Mouse (Mus musculus) small intestine, adult 2 months (tissue): ENCODE measurements around the gene Mpl. TPM values are rescaled to one million over a fixed set of nuclear protein-coding genes. Genes with fewer than 3 reads are reported as not detected.
A peak's percentile ranks its signal among the peaks of the same experiment; 100 is the strongest.

ENCODE experiments used
- H3K27ac ChIP-seq: fragments of 200-500 bp; 2 replicates; pipeline ENCODE4 v1.5.1; 2012; ENCODE audit warnings: low read depth, low read length, control low read depth, inconsistent platforms; ENCODE audit not compliant: insufficient read depth
- H3K27me3 ChIP-seq: fragments of 200-500 bp; 2 replicates; pipeline ENCODE4 v1.6.1; 2012; ENCODE audit warnings: mild to moderate bottlenecking, moderate library complexity, low read length, inconsistent platforms; ENCODE audit not compliant: control insufficient read depth, insufficient read depth
- H3K36me3 ChIP-seq: fragments of 200-500 bp; 2 replicates; pipeline ENCODE4 v1.6.1; 2012; ENCODE audit warnings: mild to moderate bottlenecking, low read length, control low read depth, inconsistent platforms; ENCODE audit not compliant: control insufficient read depth, insufficient read depth
- H3K4me1 ChIP-seq: fragments of 200-500 bp; 2 replicates; pipeline ENCODE4 v1.6.1; 2012; ENCODE audit warnings: low read length, inconsistent platforms, mixed read lengths; ENCODE audit not compliant: control insufficient read depth, insufficient read depth, insufficient read length
- H3K4me3 ChIP-seq: fragments of 200-500 bp; 2 replicates; pipeline ENCODE4 v1.5.1; 2012; ENCODE audit warnings: low read depth, mild to moderate bottlenecking, control low read depth, inconsistent platforms, low read length, moderate library complexity
- CTCF ChIP-seq: fragments of 200-500 bp; IDR thresholded peaks from 2 replicates; pipeline ENCODE4 v1.5.1; 2012; ENCODE audit warnings: low read depth, mild to moderate bottlenecking, control low read depth, inconsistent platforms, low read length, moderate library complexity, mixed read lengths; ENCODE audit not compliant: insufficient replicate concordance, insufficient read length; ENCODE audit errors: extremely low read depth
- POLR2A ChIP-seq: fragments of 200-500 bp; IDR thresholded peaks from 2 replicates; pipeline ENCODE4 v1.6.1; 2012; ENCODE audit warnings: low read depth, mild to moderate bottlenecking, control low read depth, inconsistent platforms, low read length, moderate library complexity
- WGBS: fragments of 180-500 bp; shearing (Covaris S2); methylation state at CpG from one replicate; pipeline ENCODE4 v1.1.7; 2018; 5-methylcytosine and 5-hydroxymethylcytosine counted together
- polyA plus RNA-seq: library from polyadenylated mRNA; depleted of rRNA; stranded (reverse); fragments of >200 nt; gene quantifications from 2 replicates; pipeline ENCODE4 v1.2.3, GENCODE M21; 2012

Mpl gene
- polyA plus RNA-seq, 1 experiment: 0.08 TPM

GRCm38 (mm10) chr4:118427415-118427767, 29.9 kb downstream of the Mpl start:
- peaks cover 19% of the 10 kb centered on the region for H3K36me3 ChIP-seq
- peak overlapping the region; percentile 92 for H3K4me3 ChIP-seq
- no peak for TF ChIP-seq POLR2A
- no peak for TF ChIP-seq CTCF
- H3K27ac ChIP-seq: peak overlapping the region; percentile 75
- no peaks in the 10 kb centered on the region for H3K27me3 ChIP-seq
- WGBS: 4% methylated on average over 5 of the region's 5 CpGs
- peaks cover 16% of the 10 kb centered on the region for H3K4me1 ChIP-seq

GRCm38 (mm10) chr4:118425374-118425773, 31.9 kb downstream of the Mpl start:
- TF ChIP-seq POLR2A (no peak), CTCF (no peak)

GRCm38 (mm10) chr4:118424541-118425160, 32.7 kb downstream of the Mpl start:
- TF ChIP-seq POLR2A: no peak
- no peak for TF ChIP-seq CTCF
- WGBS: 68% methylated on average over 4 of the region's 4 CpGs
- 0 out of 2 replicates have a peak, but pooled peaks cover 1% of the 10 kb centered on the region for H3K36me3 ChIP-seq

More at GRCm38 (mm10) chr4:118425374-118425773, 31.9 kb downstream of the Mpl start:
- no peak overlapping the region for H3K27ac ChIP-seq
- H3K4me3 ChIP-seq: no peak overlapping the region
- no peaks in the 10 kb centered on the region for H3K36me3 ChIP-seq
- peaks cover 19% of the 10 kb centered on the region; the same call in 1 of the 2 replicates for H3K4me1 ChIP-seq
- WGBS: 88% methylated on average over 1 of the region's 1 CpGs
- no peaks in the 10 kb centered on the region for H3K27me3 ChIP-seq

DNA sequence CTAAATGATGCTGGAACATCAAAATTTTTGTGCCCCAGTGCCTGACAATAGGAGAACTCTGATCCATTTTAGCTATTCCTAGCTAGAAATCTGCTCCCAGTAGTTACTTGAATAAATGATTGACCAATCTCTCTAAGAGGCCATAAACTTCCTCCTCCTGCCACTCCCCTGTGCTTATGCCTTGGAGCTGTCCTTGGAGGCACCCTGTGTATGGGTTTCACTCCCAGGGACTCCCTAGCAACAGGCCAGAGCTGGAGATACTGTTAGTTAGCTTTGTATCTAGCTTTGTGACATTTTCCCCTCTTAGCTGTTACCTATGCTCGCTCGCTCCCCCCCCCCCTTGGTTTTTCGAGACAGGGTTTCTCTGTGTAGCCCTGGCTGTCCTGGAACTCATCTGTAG, 35.9 kb downstream of the Mpl start:
- TF ChIP-seq POLR2A (no peak), CTCF (no peak)
- 48% methylated on average over 3 of the region's 3 CpGs for WGBS
- H3K27me3 ChIP-seq: no peaks in the 10 kb centered on the region
- no peak overlapping the region for H3K4me3 ChIP-seq
- H3K27ac ChIP-seq: peak overlapping the region; percentile 64; the same call in 1 of the 2 replicates
- peaks cover 14% of the 10 kb centered on the region for H3K36me3 ChIP-seq
- peaks cover 8% of the 10 kb centered on the region; the same call in 1 of the 2 replicates for H3K4me1 ChIP-seq

More at GRCm38 (mm10) chr4:118424541-118425160, 32.7 kb downstream of the Mpl start:
- H3K27ac ChIP-seq: no peak overlapping the region
- H3K27me3 ChIP-seq: no peaks in the 10 kb centered on the region
- peaks cover 15% of the 10 kb centered on the region; the same call in 1 of the 2 replicates for H3K4me1 ChIP-seq
- H3K4me3 ChIP-seq: no peak overlapping the region

- Histone ChIP-seq H3K27me3 (no peaks in the 10 kb centered on the region), H3K27ac (no peak overlapping the region), H3K36me3 (peaks cover 50% of the 10 kb centered on the region), H3K4me3 (no peak overlapping the region), H3K4me1 (peaks cover 8% of the 10 kb centered on the region; the same call in 1 of the 2 replicates)
- 87% methylated on average over 13 of the region's 13 CpGs for WGBS
- TF ChIP-seq CTCF (no peak), POLR2A (no peak)
Observed at GRCm38 (mm10) chr4:118417112-118417797, 40.1 kb downstream of the Mpl start.

GRCm38 (mm10) chr4:118416329-118416728, 41.0 kb downstream of the Mpl start:
- Histone ChIP-seq H3K27me3 (no peaks in the 10 kb centered on the region), H3K4me1 (peaks cover 3% of the 10 kb centered on the region; the same call in 1 of the 2 replicates), H3K27ac (no peak overlapping the region), H3K4me3 (no peak overlapping the region), H3K36me3 (peaks cover 56% of the 10 kb centered on the region)
- WGBS: 95% methylated on average over 5 of the region's 5 CpGs
- TF ChIP-seq CTCF (no peak), POLR2A (no peak)

GRCm38 (mm10) chr4:118415779-118416178, 41.5 kb downstream of the Mpl start:
- H3K4me3 ChIP-seq: no peak overlapping the region
- peaks cover under 1% of the 10 kb centered on the region; the same call in 1 of the 2 replicates for H3K4me1 ChIP-seq
- no peak overlapping the region for H3K27ac ChIP-seq
- 60% methylated on average over 2 of the region's 2 CpGs for WGBS
- TF ChIP-seq POLR2A: no peak
- no peak for TF ChIP-seq CTCF
- H3K27me3 ChIP-seq: no peaks in the 10 kb centered on the region
- peaks cover 56% of the 10 kb centered on the region for H3K36me3 ChIP-seq
